ENCODE assay signal across 19 mouse cellular contexts in the genomic region with DNA sequence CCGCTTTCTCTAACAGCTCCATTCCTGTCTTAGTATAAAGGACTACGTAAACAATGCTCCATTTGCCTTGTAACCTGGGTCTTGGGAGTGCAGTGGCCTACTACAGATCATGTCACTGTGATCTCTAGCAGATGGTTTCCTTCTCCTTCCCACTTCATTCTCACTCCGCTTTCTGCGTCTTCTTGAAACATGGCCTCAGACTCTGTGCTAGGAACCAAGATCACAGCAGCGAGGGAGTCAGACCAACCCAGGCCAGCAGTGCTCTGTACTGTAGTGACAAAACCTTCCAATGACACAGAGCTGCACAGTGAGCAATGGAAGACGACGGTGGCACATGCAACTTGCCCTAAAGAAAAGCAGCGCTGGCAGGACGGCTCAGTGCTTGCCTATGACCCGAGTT. TPM values are rescaled to one million over a fixed set of nuclear protein-coding genes. Genes with fewer than 3 reads are reported as not detected.
"Had no signal": no experiment of that assay in that cellular context is flagged by ENCODE, and none has a peak within 500 bp of the region (broad histone marks: within the 10 kb centered on the region; RNA-seq: fewer than 3 reads in every experiment).

No protein-coding gene starts in this region.

- DNase-seq: kidney, adult 8-10 months; kidney, postnatal 14 days; kidney, postnatal 4 days; left cerebral cortex, postnatal 4 days; liver, embryonic 13.5 days; thymus, adult 2 months; thymus, postnatal 14 days; thymus, postnatal 4 days had no signal

- H3K9me3 ChIP-seq: limb, embryonic 12.5 days; limb, embryonic 15.5 days; liver, embryonic 13.5 days; megakaryocyte, embryonic 14.5 days; midbrain, embryonic 10.5 days; midbrain, embryonic 13.5 days; neural tube, embryonic 13.5 days had no signal

- H3K9ac ChIP-seq: limb, embryonic 12.5 days; limb, embryonic 15.5 days; liver, embryonic 13.5 days; midbrain, embryonic 13.5 days; neural tube, embryonic 13.5 days had no signal

- H3K4me2 ChIP-seq: limb, embryonic 12.5 days; limb, embryonic 15.5 days; liver, embryonic 13.5 days; midbrain, embryonic 13.5 days; neural tube, embryonic 13.5 days had no signal

- H3K4me3 ChIP-seq: limb, embryonic 12.5 days; limb, embryonic 15.5 days; liver, embryonic 13.5 days; megakaryocyte, embryonic 14.5 days; midbrain, embryonic 10.5 days; midbrain, embryonic 13.5 days; myocyte; neural tube, embryonic 13.5 days had no signal

- ATAC-seq: intestine, postnatal 0 days; midbrain, embryonic 13.5 days; midbrain, embryonic 16.5 days had no signal

- H3K27ac ChIP-seq: limb, embryonic 12.5 days; limb, embryonic 15.5 days; liver, embryonic 13.5 days; macrophage; midbrain, embryonic 10.5 days; midbrain, embryonic 13.5 days; neural tube, embryonic 13.5 days had no signal

- H3K4me1 ChIP-seq: limb, embryonic 12.5 days; limb, embryonic 15.5 days had no signal

- H3K27me3 ChIP-seq: limb, embryonic 12.5 days; limb, embryonic 15.5 days; liver, embryonic 13.5 days; megakaryocyte, embryonic 14.5 days; midbrain, embryonic 13.5 days; neural tube, embryonic 13.5 days had no signal

RNA-seq across cellular contexts. Expression of a gene that starts 40.4 kb away (rescaled TPM):
- total RNA-seq: monocyte, adult 5-6 weeks had no signal
- polyA plus RNA-seq: macrophage had no signal
